Mouse (Mus musculus): ENCODE measurements around the gene Actb. TPM values are rescaled to one million over a fixed set of nuclear protein-coding genes. Genes with fewer than 3 reads are reported as not detected.
A peak's percentile ranks its signal among the peaks of the same experiment; 100 is the strongest.
"Not testable (repeated sequence)": the region's sequence is repeated elsewhere in the genome, so short reads cannot be mapped to it uniquely, and the experiment has no call there.

The Actb gene
- polyA plus RNA-seq, 1 experiment from 2014 or later: 16,656 TPM

GRCm38 (mm10) chr5:142894918-142895613 lies 11.5 kb downstream of the Actb start, which contains the start of gene Fbxl18:
Gene Fbxl18, minus strand, starts transcription at chr5:142895421.
- peak within 1 kb of the TSS; percentile 60 for H3K27ac ChIP-seq (ENCODE audit: low read depth, low read length)
- no peaks in the 10 kb centered on the region for H3K9me3 ChIP-seq (ENCODE audit: control insufficient read depth, low read length)
- H3K4me1 ChIP-seq (replicated peaks; ENCODE audit: control insufficient read depth, insufficient read depth, low read length): peaks cover 7% of the 10 kb centered on the region; the same call in 1 of the 2 replicates
- DNase-seq (ENCODE audit: low spot score) (peak; percentile 95), ATAC-seq (ENCODE audit: low FRiP score) (peak; percentile 96)
- WGBS: under 1% methylated on average over 40 of the region's 40 CpGs
- no peaks in the 10 kb centered on the region for H3K27me3 ChIP-seq (ENCODE audit: control insufficient read depth, insufficient read depth, low read length)
- H3K36me3 ChIP-seq (ENCODE audit: control insufficient read depth, insufficient read depth, low read length): peaks cover 3% of the 10 kb centered on the region; the same call in 1 of the 2 replicates
- peak within 1 kb of the TSS; percentile 69 for H3K9ac ChIP-seq (ENCODE audit: low read depth, low read length)
- H3K4me2 ChIP-seq (replicated peaks; ENCODE audit: low read depth, low read length): peak within 1 kb of the TSS; percentile 84
- H3K4me3 ChIP-seq (ENCODE audit: low read depth, low read length): peak within 1 kb of the TSS; percentile 58

DNA sequence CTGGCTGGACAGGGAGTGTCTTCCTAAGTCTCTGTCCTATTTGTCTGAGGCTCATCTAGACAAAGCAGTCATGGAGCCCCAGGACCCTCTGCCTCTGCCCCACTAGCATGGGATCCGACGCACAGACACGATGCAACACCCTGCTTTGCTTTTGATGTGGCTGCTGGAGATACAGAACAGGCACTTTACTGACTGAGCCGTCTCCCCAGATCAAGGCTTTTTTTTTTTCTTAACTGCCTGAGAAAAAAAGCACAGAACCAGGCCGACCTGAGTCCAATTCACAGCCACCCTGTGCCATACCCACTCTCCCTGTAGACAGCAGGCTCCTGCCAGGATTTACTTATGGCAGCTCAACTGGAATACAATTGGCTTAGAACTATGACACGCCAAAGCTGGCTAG lies 15.2 kb downstream of the Actb start:
- no peak overlapping the region for H3K4me3 ChIP-seq (ENCODE audit: low read depth, low read length)
- no peaks in the 10 kb centered on the region for H3K9me3 ChIP-seq (ENCODE audit: control insufficient read depth, low read length)
- no peak overlapping the region for H3K9ac ChIP-seq (ENCODE audit: low read depth, low read length)
- DNase-seq (ENCODE audit: low spot score) (no peak), ATAC-seq (ENCODE audit: low FRiP score) (no peak)
- no peaks in the 10 kb centered on the region for H3K27me3 ChIP-seq (ENCODE audit: control insufficient read depth, insufficient read depth, low read length)
- no peak overlapping the region for H3K27ac ChIP-seq (ENCODE audit: low read depth, low read length)
- H3K4me1 ChIP-seq (replicated peaks; ENCODE audit: control insufficient read depth, insufficient read depth, low read length): peaks cover 7% of the 10 kb centered on the region; the same call in 1 of the 2 replicates
- peaks cover 2% of the 10 kb centered on the region for H3K36me3 ChIP-seq (ENCODE audit: control insufficient read depth, insufficient read depth, low read length)
- WGBS: 83% methylated on average over 6 of the region's 6 CpGs
- H3K4me2 ChIP-seq (replicated peaks; ENCODE audit: low read depth, low read length): no peak overlapping the region

GRCm38 (mm10) chr5:142887533-142887932 lies 19.0 kb downstream of the Actb start:
- H3K4me3 ChIP-seq (ENCODE audit: low read depth, low read length); ATAC-seq (ENCODE audit: low FRiP score); H3K4me1 ChIP-seq (replicated peaks; ENCODE audit: control insufficient read depth, insufficient read depth, low read length); H3K4me2 ChIP-seq (replicated peaks; ENCODE audit: low read depth, low read length); H3K27me3 ChIP-seq (ENCODE audit: control insufficient read depth, insufficient read depth, low read length); H3K27ac ChIP-seq (ENCODE audit: low read depth, low read length); H3K9ac ChIP-seq (ENCODE audit: low read depth, low read length); DNase-seq (ENCODE audit: low spot score); H3K9me3 ChIP-seq (ENCODE audit: control insufficient read depth, low read length): not testable (repeated sequence)
- 93% methylated on average over 3 of the region's 3 CpGs for whole genome bisulfite sequencing
- H3K36me3 ChIP-seq (ENCODE audit: control insufficient read depth, insufficient read depth, low read length): peaks cover 11% of the 10 kb centered on the region

GRCm38 (mm10) chr5:142886761-142887160 lies 19.8 kb downstream of the Actb start:
- H3K4me2 ChIP-seq (replicated peaks; ENCODE audit: low read depth, low read length): no peak overlapping the region
- H3K4me1 ChIP-seq (replicated peaks; ENCODE audit: control insufficient read depth, insufficient read depth, low read length): no peaks in the 10 kb centered on the region; the same call in 1 of the 2 replicates
- 94% methylated on average over 20 of the region's 20 CpGs for WGBS
- H3K36me3 ChIP-seq (ENCODE audit: control insufficient read depth, insufficient read depth, low read length): peaks cover 11% of the 10 kb centered on the region
- ATAC-seq (ENCODE audit: low FRiP score) (no peak), DNase-seq (ENCODE audit: low spot score) (no peak)
- H3K4me3 ChIP-seq (ENCODE audit: low read depth, low read length): no peak overlapping the region
- no peak overlapping the region for H3K9ac ChIP-seq (ENCODE audit: low read depth, low read length)
- H3K9me3 ChIP-seq (ENCODE audit: control insufficient read depth, low read length): no peaks in the 10 kb centered on the region
- H3K27ac ChIP-seq (ENCODE audit: low read depth, low read length): no peak overlapping the region
- no peaks in the 10 kb centered on the region for H3K27me3 ChIP-seq (ENCODE audit: control insufficient read depth, insufficient read depth, low read length)

DNA sequence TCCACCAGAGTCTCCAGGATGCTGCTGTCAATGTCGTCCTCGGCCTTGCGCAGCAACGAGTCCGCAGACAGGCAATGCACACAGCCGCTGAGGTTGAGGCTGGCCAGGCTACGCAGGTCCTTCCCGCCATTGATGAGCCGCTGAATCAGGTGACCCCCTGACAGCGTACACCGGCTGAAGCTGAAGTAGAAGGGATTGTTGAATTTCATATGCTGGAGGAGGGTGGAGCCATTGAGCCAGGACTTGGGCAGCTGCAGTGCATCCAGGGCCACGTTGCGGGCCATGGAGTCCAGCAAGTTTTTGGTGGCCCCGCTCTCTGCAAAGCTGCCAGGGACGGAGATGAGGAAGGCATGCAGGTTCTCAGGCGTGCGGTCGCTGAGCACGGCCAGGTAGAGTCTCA lies 20.4 kb downstream of the Actb start:
- ATAC-seq (ENCODE audit: low FRiP score): no peak
- Histone ChIP-seq H3K36me3 (ENCODE audit: control insufficient read depth, insufficient read depth, low read length) (peaks cover 11% of the 10 kb centered on the region), H3K27ac (ENCODE audit: low read depth, low read length) (no peak overlapping the region)

GRCm38 (mm10) chr5:142882471-142882870 lies 24.1 kb downstream of the Actb start:
- WGBS: 94% methylated on average over 11 of the region's 11 CpGs
- ATAC-seq (ENCODE audit: low FRiP score): no peak
- no peaks in the 10 kb centered on the region for H3K9me3 ChIP-seq (ENCODE audit: control insufficient read depth, low read length)
- peaks cover 11% of the 10 kb centered on the region; the same call in 1 of the 2 replicates for H3K36me3 ChIP-seq (ENCODE audit: control insufficient read depth, insufficient read depth, low read length)
- H3K9ac ChIP-seq (ENCODE audit: low read depth, low read length): no peak overlapping the region
- H3K4me1 ChIP-seq (replicated peaks; ENCODE audit: control insufficient read depth, insufficient read depth, low read length): peaks cover 4% of the 10 kb centered on the region
- H3K27me3 ChIP-seq (ENCODE audit: control insufficient read depth, insufficient read depth, low read length): no peaks in the 10 kb centered on the region
- H3K4me2 ChIP-seq (replicated peaks; ENCODE audit: low read depth, low read length): no peak overlapping the region
- no peak overlapping the region for H3K27ac ChIP-seq (ENCODE audit: low read depth, low read length)
- H3K4me3 ChIP-seq (ENCODE audit: low read depth, low read length): no peak overlapping the region
- no peak for DNase-seq (ENCODE audit: low spot score)

More for the DNA sequence above, 20.4 kb downstream of the Actb start:
- H3K4me1 ChIP-seq (replicated peaks; ENCODE audit: control insufficient read depth, insufficient read depth, low read length): peaks cover under 1% of the 10 kb centered on the region
- no peaks in the 10 kb centered on the region for H3K27me3 ChIP-seq (ENCODE audit: control insufficient read depth, insufficient read depth, low read length)
- no peak overlapping the region for H3K9ac ChIP-seq (ENCODE audit: low read depth, low read length)
- H3K4me2 ChIP-seq (replicated peaks; ENCODE audit: low read depth, low read length): no peak overlapping the region
- WGBS: 98% methylated on average over 19 of the region's 19 CpGs
- H3K4me3 ChIP-seq (ENCODE audit: low read depth, low read length): no peak overlapping the region
- DNase-seq (ENCODE audit: low spot score): no peak
- H3K9me3 ChIP-seq (ENCODE audit: control insufficient read depth, low read length): no peaks in the 10 kb centered on the region

GRCm38 (mm10) chr5:142881936-142882335 lies 24.6 kb downstream of the Actb start:
- no peak overlapping the region for H3K4me2 ChIP-seq (replicated peaks; ENCODE audit: low read depth, low read length)
- H3K9me3 ChIP-seq (ENCODE audit: control insufficient read depth, low read length): no peaks in the 10 kb centered on the region
- 0 out of 2 replicates have a peak overlapping the region, but pooled peaks have one; percentile 10 for H3K27ac ChIP-seq (ENCODE audit: low read depth, low read length)
- H3K27me3 ChIP-seq (ENCODE audit: control insufficient read depth, insufficient read depth, low read length): no peaks in the 10 kb centered on the region
- H3K4me1 ChIP-seq (replicated peaks; ENCODE audit: control insufficient read depth, insufficient read depth, low read length): peaks cover 4% of the 10 kb centered on the region
- no peak for ATAC-seq (ENCODE audit: low FRiP score)
- peaks cover 10% of the 10 kb centered on the region; the same call in 1 of the 2 replicates for H3K36me3 ChIP-seq (ENCODE audit: control insufficient read depth, insufficient read depth, low read length)
- peak overlapping the region; percentile 32 for H3K9ac ChIP-seq (ENCODE audit: low read depth, low read length)
- no peak overlapping the region for H3K4me3 ChIP-seq (ENCODE audit: low read depth, low read length)
- no peak for DNase-seq (ENCODE audit: low spot score)
- WGBS: 80% methylated on average over 8 of the region's 8 CpGs

GRCm38 (mm10) chr5:142880806-142881516 lies 25.6 kb downstream of the Actb start:
- DNase-seq (ENCODE audit: low spot score) (peak; percentile 37), ATAC-seq (ENCODE audit: low FRiP score) (0 out of 2 replicates have a peak, but pooled peaks have one; percentile 20)
- peak overlapping the region; percentile 32 for H3K9ac ChIP-seq (ENCODE audit: low read depth, low read length)
- H3K4me2 ChIP-seq (replicated peaks; ENCODE audit: low read depth, low read length): no peak overlapping the region
- WGBS: 25% methylated on average over 13 of the region's 13 CpGs
- H3K4me1 ChIP-seq (replicated peaks; ENCODE audit: control insufficient read depth, insufficient read depth, low read length): peaks cover 4% of the 10 kb centered on the region
- no peaks in the 10 kb centered on the region for H3K27me3 ChIP-seq (ENCODE audit: control insufficient read depth, insufficient read depth, low read length)
- H3K36me3 ChIP-seq (ENCODE audit: control insufficient read depth, insufficient read depth, low read length): peaks cover 9% of the 10 kb centered on the region; the same call in 1 of the 2 replicates
- H3K9me3 ChIP-seq (ENCODE audit: control insufficient read depth, low read length): no peaks in the 10 kb centered on the region
- no peak overlapping the region for H3K4me3 ChIP-seq (ENCODE audit: low read depth, low read length)
- H3K27ac ChIP-seq (ENCODE audit: low read depth, low read length): peak overlapping the region; percentile 10
